Mouse (Mus musculus): ENCODE results near the gene Chchd1. TPM values are rescaled to one million over a fixed set of nuclear protein-coding genes. Genes with fewer than 3 reads are reported as not detected.

The Chchd1 gene
- total RNA-seq, 1 experiment, result 136 TPM

DNA sequence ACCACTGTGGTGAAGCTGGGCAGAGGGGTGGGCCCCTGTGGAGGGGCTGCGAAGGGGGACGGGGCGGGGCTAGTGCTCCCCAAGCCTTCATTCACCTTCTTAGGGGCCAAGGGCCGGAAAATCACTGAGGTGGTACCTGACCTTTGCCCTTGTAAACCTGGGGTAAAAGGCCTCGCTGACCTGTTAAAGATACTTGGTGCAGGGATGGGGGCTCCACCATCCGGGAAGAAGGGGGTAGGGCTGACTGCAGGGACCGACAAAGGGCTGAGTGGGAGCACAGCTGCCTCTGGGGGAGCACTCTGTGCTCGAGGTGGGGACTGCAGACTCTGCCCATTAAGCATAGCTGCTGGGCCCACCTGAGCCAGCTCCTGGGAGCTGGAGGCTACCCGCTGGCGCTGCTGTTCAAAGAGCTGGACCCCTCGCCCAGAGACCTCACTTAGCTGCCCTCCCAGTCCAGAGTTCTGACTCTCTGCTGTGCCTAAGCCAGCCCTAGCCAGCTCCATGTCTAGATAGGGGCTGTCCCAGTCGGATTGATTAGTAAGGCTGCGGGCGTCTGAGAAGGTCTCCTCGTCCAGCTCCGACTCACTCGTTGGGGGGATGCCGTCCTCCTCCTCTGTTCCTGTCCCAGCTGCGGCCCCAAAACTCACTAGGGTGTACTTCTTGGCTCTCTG, 41.0 kb upstream of the Chchd1 start:
- DNase-seq (ENCODE audit: low read depth, low spot score), result no peak
- H3K9ac ChIP-seq (ENCODE audit: insufficient read depth, low read depth, low read length, poor library complexity, severe bottlenecking), result peak overlapping the region; percentile 70
- H3K4me3 ChIP-seq (ENCODE audit: insufficient read depth in 1 of 2, low read depth in 1 of 2, low read length in 2 of 2, poor library complexity in 1 of 2, severe bottlenecking in 1 of 2), result peak overlapping the region; percentile 79 to 93
- peaks cover 0 to 22% of the 10 kb centered on the region in 2 experiments; a peak in 1 of 4 replicates for H3K4me1 ChIP-seq (ENCODE audit: control insufficient read depth in 2 of 2, insufficient read depth in 2 of 2, low read length in 2 of 2, poor library complexity in 1 of 2)
- in situ Hi-C loops (cut with MboI; ENCODE audit: low sequenced_read_pairs in 2 of 2, unreplicated experiment in 2 of 2), result no loop called here
- no peaks in the 10 kb centered on the region for H3K36me3 ChIP-seq (ENCODE audit: control insufficient read depth, insufficient read depth, low read length, poor library complexity, severe bottlenecking)
- no peak overlapping the region for H3K27ac ChIP-seq (ENCODE audit: insufficient read depth, low read depth, low read length, poor library complexity, severe bottlenecking)
- TF ChIP-seq ZNF384 (IDR thresholded peaks at IDR 0.05; ENCODE audit: low read depth, low read length), result no peak
- no peak for TF ChIP-seq CHD2 (IDR thresholded peaks at IDR 0.05; ENCODE audit: low read depth, low read length)
- no peak for TF ChIP-seq HCFC1 (IDR thresholded peaks at IDR 0.05; ENCODE audit: borderline replicate concordance, insufficient read depth, low read length)
- no peak for TF ChIP-seq ZC3H11A (IDR thresholded peaks at IDR 0.05; ENCODE audit: borderline replicate concordance, low read depth, low read length)
- TF ChIP-seq MAFK (IDR thresholded peaks at IDR 0.05; ENCODE audit: insufficient read depth, low read depth, low read length), result no peak
- H3K9me3 ChIP-seq (ENCODE audit: control insufficient read depth, insufficient read depth, low read depth, low read length), result no peaks in the 10 kb centered on the region

- Histone ChIP-seq H3K27ac (ENCODE audit: insufficient read depth, low read depth, low read length, poor library complexity, severe bottlenecking) (no peak overlapping the region), H3K9me3 (ENCODE audit: control insufficient read depth, insufficient read depth, low read depth, low read length) (no peaks in the 10 kb centered on the region), H3K4me1 (ENCODE audit: control insufficient read depth in 2 of 2, insufficient read depth in 2 of 2, low read length in 2 of 2, poor library complexity in 1 of 2) (peaks cover 0 to 22% of the 10 kb centered on the region in 2 experiments; a peak in 1 of 4 replicates), H3K36me3 (ENCODE audit: control insufficient read depth, insufficient read depth, low read length, poor library complexity, severe bottlenecking) (no peaks in the 10 kb centered on the region), H3K4me3 (ENCODE audit: insufficient read depth in 1 of 2, low read depth in 1 of 2, low read length in 2 of 2, poor library complexity in 1 of 2, severe bottlenecking in 1 of 2) (peak overlapping the region in 1 of 2 experiments; percentile 79; a peak in 3 of 4 replicates), H3K9ac (ENCODE audit: insufficient read depth, low read depth, low read length, poor library complexity, severe bottlenecking) (no peak overlapping the region)
- DNase-seq (ENCODE audit: low read depth, low spot score), result no peak
- in situ Hi-C loops (cut with MboI; ENCODE audit: low sequenced_read_pairs in 2 of 2, unreplicated experiment in 2 of 2), result no loop called here
- TF ChIP-seq MAFK (IDR thresholded peaks at IDR 0.05; ENCODE audit: insufficient read depth, low read depth, low read length), result no peak
- TF ChIP-seq CHD2 (IDR thresholded peaks at IDR 0.05; ENCODE audit: low read depth, low read length), result no peak
- TF ChIP-seq ZC3H11A (IDR thresholded peaks at IDR 0.05; ENCODE audit: borderline replicate concordance, low read depth, low read length), result no peak
- no peak for TF ChIP-seq ZNF384 (IDR thresholded peaks at IDR 0.05; ENCODE audit: low read depth, low read length)
- TF ChIP-seq HCFC1 (IDR thresholded peaks at IDR 0.05; ENCODE audit: borderline replicate concordance, insufficient read depth, low read length), result no peak
Measured at GRCm38 (mm10) chr14:20662740-20663139, 40.1 kb upstream of the Chchd1 start.

DNA sequence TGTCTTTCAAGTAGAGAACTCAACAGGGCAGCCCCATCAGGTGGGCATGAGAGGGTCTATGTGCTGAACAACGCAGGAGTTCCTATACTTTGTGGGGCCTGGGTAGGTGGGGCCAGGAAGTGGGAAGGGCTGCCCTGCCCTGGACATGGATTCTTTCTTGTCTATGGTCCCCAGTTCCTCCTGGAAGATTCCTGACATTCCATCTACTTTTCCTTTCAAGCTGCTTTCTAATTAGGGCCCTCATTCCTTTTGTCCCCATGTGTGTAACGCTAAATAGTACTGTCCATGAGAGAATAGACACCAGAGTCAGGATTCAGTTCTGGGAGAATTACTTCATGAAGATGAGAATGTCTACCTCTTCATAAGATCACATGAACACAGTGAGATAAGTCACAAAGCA, 39.2 kb upstream of the Chchd1 start:
- Histone ChIP-seq H3K27ac (ENCODE audit: insufficient read depth, low read depth, low read length, poor library complexity, severe bottlenecking) (no peak overlapping the region), H3K9ac (ENCODE audit: insufficient read depth, low read depth, low read length, poor library complexity, severe bottlenecking) (no peak overlapping the region)
- in situ Hi-C loops (cut with MboI; ENCODE audit: low sequenced_read_pairs in 2 of 2, unreplicated experiment in 2 of 2), result no loop called here

GRCm38 (mm10) chr14:20664436-20664835, 38.4 kb upstream of the Chchd1 start:
- TF ChIP-seq HCFC1 (IDR thresholded peaks at IDR 0.05; ENCODE audit: borderline replicate concordance, insufficient read depth, low read length) (no peak), ZC3H11A (IDR thresholded peaks at IDR 0.05; ENCODE audit: borderline replicate concordance, low read depth, low read length) (no peak), MAFK (IDR thresholded peaks at IDR 0.05; ENCODE audit: insufficient read depth, low read depth, low read length) (no peak), ZNF384 (IDR thresholded peaks at IDR 0.05; ENCODE audit: low read depth, low read length) (no peak), CHD2 (IDR thresholded peaks at IDR 0.05; ENCODE audit: low read depth, low read length) (no peak)
- in situ Hi-C loops (cut with MboI; ENCODE audit: low sequenced_read_pairs in 2 of 2, unreplicated experiment in 2 of 2), result no loop called here
- Histone ChIP-seq H3K4me1 (ENCODE audit: control insufficient read depth in 2 of 2, insufficient read depth in 2 of 2, low read length in 2 of 2, poor library complexity in 1 of 2) (peaks cover 0 to 22% of the 10 kb centered on the region in 2 experiments; a peak in 1 of 4 replicates), H3K9ac (ENCODE audit: insufficient read depth, low read depth, low read length, poor library complexity, severe bottlenecking) (no peak overlapping the region), H3K27ac (ENCODE audit: insufficient read depth, low read depth, low read length, poor library complexity, severe bottlenecking) (no peak overlapping the region), H3K9me3 (ENCODE audit: control insufficient read depth, insufficient read depth, low read depth, low read length) (no peaks in the 10 kb centered on the region), H3K36me3 (ENCODE audit: control insufficient read depth, insufficient read depth, low read length, poor library complexity, severe bottlenecking) (no peaks in the 10 kb centered on the region), H3K4me3 (ENCODE audit: insufficient read depth in 1 of 2, low read depth in 1 of 2, low read length in 2 of 2, poor library complexity in 1 of 2, severe bottlenecking in 1 of 2) (no peak overlapping the region)
- DNase-seq (ENCODE audit: low read depth, low spot score), result no peak

More for the DNA sequence above, 39.2 kb upstream of the Chchd1 start:
- Histone ChIP-seq H3K4me3 (ENCODE audit: insufficient read depth in 1 of 2, low read depth in 1 of 2, low read length in 2 of 2, poor library complexity in 1 of 2, severe bottlenecking in 1 of 2) (no peak overlapping the region; a peak in 1 of 4 replicates), H3K36me3 (ENCODE audit: control insufficient read depth, insufficient read depth, low read length, poor library complexity, severe bottlenecking) (no peaks in the 10 kb centered on the region), H3K9me3 (ENCODE audit: control insufficient read depth, insufficient read depth, low read depth, low read length) (no peaks in the 10 kb centered on the region), H3K4me1 (ENCODE audit: control insufficient read depth in 2 of 2, insufficient read depth in 2 of 2, low read length in 2 of 2, poor library complexity in 1 of 2) (peaks cover 0 to 22% of the 10 kb centered on the region in 2 experiments; a peak in 1 of 4 replicates)
- no peak for DNase-seq (ENCODE audit: low read depth, low spot score)
- TF ChIP-seq CHD2 (IDR thresholded peaks at IDR 0.05; ENCODE audit: low read depth, low read length) (no peak), ZC3H11A (IDR thresholded peaks at IDR 0.05; ENCODE audit: borderline replicate concordance, low read depth, low read length) (no peak), MAFK (IDR thresholded peaks at IDR 0.05; ENCODE audit: insufficient read depth, low read depth, low read length) (no peak), HCFC1 (IDR thresholded peaks at IDR 0.05; ENCODE audit: borderline replicate concordance, insufficient read depth, low read length) (no peak), ZNF384 (IDR thresholded peaks at IDR 0.05; ENCODE audit: low read depth, low read length) (no peak)

All from ES-E14 (cell line).